Mouse (Mus musculus) adrenal gland, postnatal 25 days (tissue): ENCODE measurements around the gene Alg14. TPM values are rescaled to one million over a fixed set of nuclear protein-coding genes. Genes with fewer than 3 reads are reported as not detected.
A peak's percentile ranks its signal among the peaks of the same experiment; 100 is the strongest.

Source experiments
- DNase-seq: peaks from one replicate; pipeline ENCODE4 v3.0.0; 2021; ENCODE audit warnings: mixed read lengths
- total RNA-seq: library from RNA; stranded (reverse); gene quantifications from 2 replicates; pipeline ENCODE4 v1.2.3, GENCODE M21; 2021

Gene Alg14
- total RNA-seq, 1 experiment from 2014 or later: 41.7 TPM

GRCm38 (mm10) chr3:121370301-121370700 is 78.7 kb downstream of the Alg14 start:
- DNase-seq: no peak

DNA sequence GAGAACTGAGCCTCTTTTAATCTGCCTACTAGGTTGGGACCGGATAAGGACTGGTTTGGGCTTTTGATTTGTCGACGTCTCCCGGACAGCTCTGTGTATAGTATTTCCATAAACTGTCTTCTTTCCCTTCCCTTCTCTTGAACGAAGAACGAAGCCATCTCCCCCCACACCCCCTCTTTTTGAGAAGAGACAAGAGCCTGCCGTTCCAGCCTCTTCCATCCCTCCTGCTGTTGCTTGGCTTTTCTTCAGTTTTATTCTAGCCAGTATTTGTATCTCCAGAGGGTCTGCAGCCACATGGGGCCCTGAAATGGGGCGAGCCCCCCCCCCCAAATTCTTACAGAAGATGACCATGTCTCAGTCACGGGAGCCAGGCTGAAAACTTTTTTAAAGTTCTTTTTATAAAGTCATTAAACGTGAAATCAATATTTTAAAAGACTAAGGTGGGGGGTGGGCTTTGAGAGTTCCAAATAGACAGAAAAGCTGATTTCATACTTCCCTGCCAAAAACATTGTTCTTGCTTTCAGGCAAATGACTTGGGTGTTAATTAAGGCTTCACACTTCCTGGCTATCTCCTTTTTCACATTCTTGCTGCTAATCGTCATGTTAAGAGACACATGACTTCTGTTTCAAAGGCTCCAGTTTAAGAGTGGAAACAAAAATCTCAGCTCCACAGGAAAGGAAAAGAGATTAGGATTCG is 79.4 kb downstream of the Alg14 start:
- no peak for DNase-seq

DNA sequence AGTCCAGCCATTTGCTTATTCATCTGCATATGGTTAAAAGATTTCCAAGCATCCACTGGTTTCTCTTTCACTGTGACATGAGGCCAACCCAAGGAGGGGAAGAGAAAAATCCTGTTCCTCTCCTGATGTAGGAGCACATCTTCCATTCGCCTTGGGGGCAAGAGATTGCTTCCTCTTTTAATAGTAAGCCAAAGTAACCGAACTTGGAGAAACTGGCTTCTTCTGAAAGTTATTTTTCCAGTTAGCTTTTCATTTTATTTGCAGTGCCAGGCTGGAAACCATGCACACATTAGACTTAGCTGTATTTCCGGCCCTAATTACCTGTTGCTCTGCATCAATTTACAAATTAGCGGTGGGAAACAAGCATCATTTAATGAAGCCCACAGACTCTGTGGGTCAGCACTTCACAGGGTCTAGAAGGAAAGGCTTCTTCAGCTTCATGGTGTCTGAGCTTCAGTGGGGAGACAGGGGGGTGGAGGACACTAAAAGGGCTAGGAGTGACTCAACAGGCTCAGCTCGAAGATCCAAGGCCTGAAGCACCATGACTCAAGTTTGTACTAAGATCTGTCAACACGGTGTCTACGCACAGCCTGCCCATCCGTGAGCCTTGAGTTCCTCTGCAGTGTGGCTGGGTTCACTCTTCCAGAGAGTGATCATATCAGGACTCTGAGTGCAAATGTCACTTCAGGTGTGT is 80.1 kb downstream of the Alg14 start:
- peak; percentile 35 for DNase-seq

DNA sequence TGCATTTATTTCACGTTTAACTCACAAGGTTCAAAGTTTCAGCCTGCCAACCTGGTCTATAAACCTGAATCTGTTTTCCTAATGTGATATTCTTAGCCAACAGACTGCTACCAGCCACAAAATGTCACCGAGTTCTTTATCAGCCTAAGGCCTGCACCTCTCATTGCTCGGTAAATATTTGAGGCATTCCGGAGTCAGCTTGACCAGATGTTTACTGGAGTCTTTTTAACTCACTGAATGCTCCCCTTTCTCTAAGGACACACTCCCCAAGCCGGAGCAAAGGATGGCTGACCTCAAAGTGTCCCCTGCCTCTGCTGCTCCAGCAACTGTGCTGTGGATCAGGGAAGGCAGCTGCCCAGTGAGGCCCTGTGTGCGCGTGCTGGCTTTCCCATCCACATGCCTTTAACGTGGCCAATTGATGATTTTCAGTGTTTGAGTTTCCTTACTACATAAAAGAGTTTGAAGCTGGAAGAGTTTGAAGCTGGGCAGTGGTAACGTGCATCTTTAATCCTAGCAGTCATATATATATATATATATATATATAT is 82.4 kb downstream of the Alg14 start:
- no peak for DNase-seq

DNA sequence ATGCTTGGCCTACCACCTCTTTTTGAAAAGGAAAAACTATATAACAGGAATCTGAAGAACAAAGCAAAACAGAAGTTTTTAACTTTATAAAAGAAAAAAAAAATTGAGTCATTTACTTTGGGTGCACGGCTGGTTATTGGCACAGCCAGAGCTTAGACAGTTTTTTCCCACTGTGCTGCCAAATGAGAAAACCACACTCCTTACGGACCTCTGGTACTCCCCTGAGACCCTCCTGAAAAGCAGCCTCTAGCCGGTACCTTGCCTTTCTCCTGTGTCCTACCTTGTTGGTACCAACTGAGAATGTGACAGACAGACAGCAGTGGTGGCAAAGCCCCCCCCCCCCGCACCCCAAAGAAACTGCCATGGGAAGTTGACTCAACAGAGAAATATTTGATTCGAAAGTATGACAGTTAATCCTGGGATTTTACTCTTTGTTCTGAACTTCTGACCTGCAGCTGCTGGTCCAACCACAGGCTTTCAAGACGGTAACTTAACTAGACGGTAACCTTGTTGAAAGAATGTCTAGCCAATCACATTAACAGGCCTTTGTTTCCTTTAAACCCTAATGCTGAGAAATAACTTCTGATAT is 84.1 kb downstream of the Alg14 start:
- no peak for DNase-seq

GRCm38 (mm10) chr3:121378708-121379612 is 87.4 kb downstream of the Alg14 start:
- peak; percentile 42 for DNase-seq

DNA sequence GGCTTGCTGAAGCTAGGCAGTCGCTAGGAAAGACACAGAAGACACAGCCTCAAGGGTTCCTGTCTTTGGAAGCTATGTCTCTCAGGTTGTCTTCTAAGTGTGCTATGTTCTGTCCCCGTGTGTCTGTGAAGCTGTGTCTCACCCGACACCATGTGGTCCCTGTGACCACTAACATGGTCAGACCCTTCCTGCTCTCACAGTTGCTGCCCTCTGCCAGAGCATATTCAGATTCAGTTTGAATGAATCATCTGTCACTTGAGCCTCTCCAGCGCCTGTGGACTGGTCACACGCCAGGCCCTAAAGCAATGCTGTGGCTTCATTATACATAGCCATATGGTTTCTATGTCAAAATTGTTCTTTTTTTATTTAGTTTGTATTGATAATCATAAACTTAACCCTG is 88.1 kb downstream of the Alg14 start:
- no peak for DNase-seq

GRCm38 (mm10) chr3:121387471-121388009 is 96.0 kb downstream of the Alg14 start:
- no peak for DNase-seq

DNA sequence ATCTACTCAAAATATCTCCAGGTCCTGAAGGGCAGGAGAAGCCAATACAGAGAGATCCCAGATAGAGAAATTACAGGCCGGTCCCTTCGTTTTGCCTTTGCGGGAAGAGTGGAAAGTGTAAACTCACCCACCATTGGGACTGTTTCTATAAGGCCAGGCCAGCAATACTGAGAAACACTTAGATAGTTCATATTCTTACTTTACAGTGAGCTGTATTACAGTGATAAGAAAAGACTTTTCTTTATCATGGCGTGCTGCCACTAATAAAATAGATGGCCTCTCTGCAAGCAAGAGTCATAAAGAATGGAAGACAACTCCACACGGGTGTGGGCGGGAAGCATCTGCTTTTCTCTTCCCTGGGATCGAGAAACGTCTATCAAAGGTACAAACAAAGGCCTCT is 97.8 kb downstream of the Alg14 start:
- DNase-seq: no peak

GRCm38 (mm10) chr3:121389860-121390530 is 98.4 kb downstream of the Alg14 start:
- peak; percentile 28 for DNase-seq

GRCm38 (mm10) chr3:121390724-121391123 is 99.2 kb downstream of the Alg14 start:
- DNase-seq: no peak

- no peak for DNase-seq
These were observed 104.2 kb downstream of the Alg14 start for GRCm38 (mm10) chr3:121395588-121396295.

GRCm38 (mm10) chr3:121396561-121396960 is 105.0 kb downstream of the Alg14 start:
- no peak for DNase-seq

DNA sequence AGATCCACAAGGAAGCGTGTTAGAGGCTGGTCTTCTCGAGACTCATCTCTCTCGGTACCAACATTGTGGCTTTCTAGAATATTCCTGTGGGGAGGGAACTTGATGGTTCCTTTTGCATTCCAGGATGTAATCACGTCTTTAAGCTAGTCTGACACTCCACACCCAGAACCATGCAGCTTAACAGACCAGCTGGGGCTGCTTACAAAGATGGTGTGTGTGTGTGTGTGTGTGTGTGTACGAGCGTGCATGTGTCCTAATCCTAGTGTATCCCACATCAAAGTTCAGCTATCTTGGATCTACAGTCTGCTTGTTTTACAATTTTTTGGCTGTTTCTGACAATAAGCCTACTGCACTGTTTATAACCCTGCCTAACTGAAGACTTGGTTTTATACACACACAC is 105.4 kb downstream of the Alg14 start:
- DNase-seq: no peak

DNA sequence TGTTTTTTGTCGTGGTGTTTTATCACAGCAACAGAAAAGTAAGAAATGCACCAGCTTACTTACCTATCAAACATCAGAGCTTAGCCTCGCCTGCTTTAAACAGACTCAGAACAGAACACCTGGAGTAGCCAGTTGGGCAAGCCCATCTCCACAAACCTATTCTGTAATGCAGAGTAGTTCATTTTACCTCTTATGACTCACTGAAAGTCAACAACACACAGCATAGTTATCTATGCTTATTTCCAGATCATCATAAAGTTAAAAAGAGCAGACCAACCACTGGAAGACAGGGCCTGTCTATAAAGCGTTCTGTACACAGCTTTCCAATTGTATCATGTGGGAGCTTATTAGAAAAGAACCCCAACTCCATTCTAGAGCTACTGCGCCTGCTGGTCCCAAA is 109.8 kb downstream of the Alg14 start:
- DNase-seq: no peak

- DNase-seq: no peak
These were observed 110.5 kb downstream of the Alg14 start for GRCm38 (mm10) chr3:121402096-121402495.

DNA sequence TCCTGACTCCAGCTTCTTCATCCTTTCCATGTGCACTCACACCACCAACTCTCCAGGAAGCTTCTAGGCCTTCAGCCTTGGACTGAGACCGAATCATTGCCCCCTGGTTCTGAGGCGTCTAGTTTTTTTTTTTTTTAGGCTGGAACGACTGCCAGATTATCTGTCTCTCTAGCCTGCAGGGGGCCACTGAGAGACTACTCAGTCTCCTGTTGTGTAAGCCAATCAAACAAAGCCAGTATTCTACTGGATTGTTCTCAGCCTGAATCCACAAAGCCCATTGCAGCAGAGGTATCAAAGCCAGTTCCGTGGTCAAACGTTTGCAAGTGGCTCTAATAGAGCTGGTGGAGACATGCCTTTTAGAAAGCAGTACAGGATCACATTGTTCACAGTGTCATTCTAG is 111.9 kb downstream of the Alg14 start:
- DNase-seq: no peak

DNA sequence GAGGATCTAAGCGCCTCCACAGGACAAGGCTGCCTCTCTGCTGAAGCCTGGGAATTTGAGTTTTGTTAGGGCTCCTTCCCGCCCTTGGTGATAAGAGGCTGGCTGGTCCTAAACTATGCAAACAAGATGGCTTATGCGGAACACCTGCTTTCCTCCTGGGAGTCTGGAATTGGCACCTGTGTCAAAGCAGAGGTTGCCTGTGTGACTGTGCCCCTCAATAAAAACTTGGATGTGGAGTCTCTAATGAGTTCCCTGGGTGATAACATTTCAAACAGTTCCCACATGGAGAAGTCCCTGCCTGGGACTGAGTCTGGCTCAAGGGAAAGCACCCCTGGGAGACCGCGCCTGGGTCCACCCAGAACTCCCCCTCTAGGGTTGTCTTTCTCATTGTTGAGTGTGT is 113.5 kb downstream of the Alg14 start:
- DNase-seq: no peak

DNA sequence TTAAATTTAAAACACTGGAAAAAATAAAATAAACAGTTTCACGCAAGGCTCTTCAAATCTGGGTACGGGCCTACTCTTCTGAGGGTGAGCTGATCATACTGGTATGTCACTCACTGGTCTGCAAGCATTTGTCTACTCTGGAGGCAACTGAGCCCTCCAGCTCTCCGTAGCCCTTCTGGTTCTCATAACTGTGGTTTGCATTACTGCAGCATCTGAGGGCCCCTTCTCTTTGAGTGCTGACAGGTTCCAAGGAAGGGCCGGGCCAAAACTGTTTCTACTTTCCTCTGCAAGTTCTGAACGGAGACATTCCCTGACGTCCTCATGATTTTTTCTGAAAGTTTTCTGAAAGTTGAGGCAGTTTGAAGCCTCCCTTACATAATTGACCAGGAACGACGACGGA is 115.8 kb downstream of the Alg14 start:
- no peak for DNase-seq

GRCm38 (mm10) chr3:121408386-121408785 is 116.8 kb downstream of the Alg14 start:
- no peak for DNase-seq

DNA sequence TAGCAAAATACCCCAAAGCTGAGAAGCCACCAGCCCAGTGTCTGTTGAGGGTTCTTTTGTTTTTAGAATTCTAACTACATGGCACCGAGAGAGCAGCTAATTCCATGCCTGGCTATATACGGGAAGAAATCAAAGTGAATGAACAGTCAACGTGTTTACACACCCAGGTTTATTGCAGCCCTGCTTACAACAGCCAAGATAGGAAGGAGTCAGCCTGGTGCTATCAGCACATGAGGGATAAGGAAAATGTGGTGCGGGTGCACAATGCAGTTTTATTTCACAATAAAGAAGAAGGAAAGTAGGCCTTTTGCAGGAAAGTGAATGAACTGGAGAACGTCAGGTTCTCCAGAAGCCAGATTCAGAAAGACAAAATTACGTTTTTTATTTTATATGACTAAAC is 119.9 kb downstream of the Alg14 start:
- no peak for DNase-seq
